Mouse (Mus musculus): ENCODE measurements around the gene Mmp19.

Mmp19 gene

GRCm38 (mm10) chr10:128790398-128791124 is at the start of gene Mmp19:
Gene Mmp19 (plus strand): TSS chr10:128790910.
- DNase-seq (ENCODE audit: extremely low spot score), result no peak

DNA sequence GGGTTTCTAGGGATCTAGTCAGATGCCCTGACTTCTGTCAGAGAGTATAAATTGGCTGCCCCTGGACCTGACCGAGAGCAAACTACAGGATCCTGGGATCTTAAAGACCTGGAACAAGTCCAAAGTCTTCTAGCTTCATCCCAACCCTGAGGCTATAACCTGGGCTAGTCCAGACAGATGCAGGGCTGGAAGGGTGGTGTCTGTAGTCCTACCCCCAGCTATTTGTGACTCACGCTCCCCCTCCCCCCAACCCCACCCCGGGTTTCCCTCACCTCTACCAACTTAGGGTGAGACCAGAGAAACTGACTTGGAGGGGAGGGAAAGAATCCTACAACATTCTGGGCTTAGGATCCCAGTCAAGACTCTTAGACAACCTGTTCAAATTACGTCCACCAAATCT is 48.1 kb upstream of the Mmp19 start:
- no peak for DNase-seq (ENCODE audit: extremely low spot score)

GRCm38 (mm10) chr10:128743235-128743634 is 47.5 kb upstream of the Mmp19 start:
- DNase-seq (ENCODE audit: extremely low spot score), result peak; percentile 7

GRCm38 (mm10) chr10:128743791-128744191 is 46.9 kb upstream of the Mmp19 start:
- DNase-seq (ENCODE audit: extremely low spot score), result peak; percentile 71

GRCm38 (mm10) chr10:128744211-128744610 is 46.5 kb upstream of the Mmp19 start:
- no peak for DNase-seq (ENCODE audit: extremely low spot score)

DNA sequence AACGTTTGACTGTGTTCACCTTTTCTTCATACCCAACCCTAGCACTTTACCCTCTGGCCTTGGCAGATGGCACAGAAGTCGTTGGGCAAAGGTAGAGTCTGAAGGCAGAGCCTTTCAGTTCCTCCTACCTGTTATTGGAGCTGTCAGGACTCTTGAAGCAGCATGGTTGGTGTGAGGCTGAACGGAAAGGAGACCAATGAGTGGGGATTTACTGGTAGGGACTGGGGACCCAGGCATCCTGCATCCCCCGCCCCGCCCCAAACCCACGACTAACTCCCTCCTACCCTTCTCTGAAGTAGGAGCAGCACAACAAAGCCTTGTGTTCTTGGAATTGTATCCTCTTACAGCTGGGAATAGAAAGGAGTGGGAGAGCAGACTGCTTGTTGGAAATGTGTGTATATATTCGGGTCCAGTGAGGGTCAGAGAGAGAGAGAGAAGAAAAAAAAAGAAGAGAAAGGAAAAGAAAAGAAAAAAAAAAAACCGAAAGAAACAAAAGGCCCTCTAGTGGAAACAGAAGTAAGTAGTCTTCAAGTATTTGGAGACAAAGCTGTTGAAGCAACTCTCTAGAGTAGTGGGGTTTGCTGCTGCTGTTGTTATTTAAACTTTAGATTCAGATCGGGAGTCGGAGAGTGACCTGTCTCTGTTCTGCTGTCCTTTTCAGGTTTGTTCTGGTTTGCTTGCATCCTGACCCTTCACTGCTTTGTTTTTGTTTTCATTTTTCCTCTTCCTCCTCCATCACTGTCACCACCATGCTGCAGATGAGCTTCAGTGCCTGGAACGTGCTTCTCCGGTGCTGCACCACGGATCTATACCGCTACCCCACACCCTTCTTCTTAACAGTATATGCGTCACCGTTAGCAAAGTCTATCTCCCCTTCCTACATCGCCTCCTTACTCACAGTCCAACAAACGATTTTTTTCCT is 45.8 kb upstream of the Mmp19 start, which contains the start of gene Dgka:
Gene Dgka, minus strand, starts transcription at position 176 of the 922 bp plus-strand sequence.
- peak; percentile 15 for DNase-seq (ENCODE audit: extremely low spot score)

GRCm38 (mm10) chr10:128745946-128746613 is 44.6 kb upstream of the Mmp19 start:
- no peak for DNase-seq (ENCODE audit: extremely low spot score)

- DNase-seq (ENCODE audit: extremely low spot score), result no peak
Observed at GRCm38 (mm10) chr10:128746972-128747645, 43.6 kb upstream of the Mmp19 start.

GRCm38 (mm10) chr10:128747646-128748251 is 43.0 kb upstream of the Mmp19 start, which contains the start of gene Pym1:
Gene Pym1 (plus strand): TSS chr10:128747889.
- peak; percentile 81 for DNase-seq (ENCODE audit: extremely low spot score)

- peak; percentile 91 for DNase-seq (ENCODE audit: extremely low spot score)
Observed at GRCm38 (mm10) chr10:128748252-128748864, 42.4 kb upstream of the Mmp19 start.

DNA sequence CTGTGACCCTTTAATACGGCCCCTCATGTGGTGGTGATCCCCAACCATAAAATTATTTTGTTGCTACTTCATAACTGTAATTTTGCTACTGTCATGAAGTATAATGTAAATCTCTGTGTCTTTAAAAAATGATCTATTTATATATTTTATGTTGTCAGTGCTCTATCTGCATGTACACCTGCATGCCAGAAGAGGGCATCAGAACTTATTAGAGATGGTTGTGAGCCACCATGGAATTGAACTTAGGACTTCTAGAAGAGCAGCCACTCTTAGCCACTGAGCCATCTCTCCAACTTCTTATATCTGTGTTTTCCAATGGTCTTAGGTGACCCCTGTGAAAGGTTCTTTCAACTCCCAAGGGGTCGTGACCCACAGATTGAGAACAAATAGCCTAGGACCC is 17.8 kb upstream of the Mmp19 start:
- no peak for DNase-seq (ENCODE audit: extremely low spot score)

DNA sequence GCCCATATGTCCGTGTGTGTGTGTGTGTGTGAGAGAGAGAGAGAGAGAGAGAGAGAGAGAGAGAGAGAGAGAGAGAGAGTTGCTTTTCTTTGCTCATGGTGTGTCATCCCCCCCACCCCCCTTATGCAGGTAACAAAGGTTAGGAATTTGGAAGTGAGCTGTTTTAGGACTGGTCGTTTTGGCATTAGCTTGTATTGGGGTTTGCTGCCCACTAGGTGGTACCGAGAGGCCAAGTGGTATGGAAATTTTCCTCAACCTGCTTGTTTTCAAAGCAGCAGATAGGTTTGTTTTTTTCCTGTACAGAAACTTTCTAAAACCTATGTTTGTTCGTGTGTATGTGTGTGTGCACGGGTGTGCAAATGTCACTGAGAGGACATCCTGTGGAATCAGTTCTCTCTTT is 17.0 kb upstream of the Mmp19 start:
- no peak for DNase-seq (ENCODE audit: extremely low spot score)

GRCm38 (mm10) chr10:128778441-128778840 is 12.3 kb upstream of the Mmp19 start:
- no peak for DNase-seq (ENCODE audit: extremely low spot score)

- DNase-seq (ENCODE audit: extremely low spot score), result peak; percentile 46
Observed at GRCm38 (mm10) chr10:128779011-128779795, 11.5 kb upstream of the Mmp19 start.

DNA sequence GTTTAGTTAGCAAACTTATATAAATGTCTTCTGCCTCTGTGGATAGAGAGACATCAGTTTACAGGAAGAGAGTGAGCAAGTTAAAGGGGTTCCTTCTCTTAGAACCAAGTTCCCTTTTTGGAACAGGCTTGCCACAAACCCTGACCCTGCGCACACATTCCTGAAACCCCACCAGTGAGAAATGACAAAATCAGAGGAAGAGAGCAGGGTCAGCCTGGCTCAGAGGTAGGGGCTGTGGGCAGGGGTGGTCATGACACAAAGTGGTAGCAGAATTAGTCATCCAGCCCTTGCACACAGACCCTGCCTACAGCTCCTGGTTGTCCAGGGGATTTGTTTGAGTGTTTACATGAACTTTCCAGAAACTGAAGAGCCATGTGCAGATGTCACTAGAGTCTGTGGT is 10.5 kb upstream of the Mmp19 start:
- DNase-seq (ENCODE audit: extremely low spot score), result no peak

DNA sequence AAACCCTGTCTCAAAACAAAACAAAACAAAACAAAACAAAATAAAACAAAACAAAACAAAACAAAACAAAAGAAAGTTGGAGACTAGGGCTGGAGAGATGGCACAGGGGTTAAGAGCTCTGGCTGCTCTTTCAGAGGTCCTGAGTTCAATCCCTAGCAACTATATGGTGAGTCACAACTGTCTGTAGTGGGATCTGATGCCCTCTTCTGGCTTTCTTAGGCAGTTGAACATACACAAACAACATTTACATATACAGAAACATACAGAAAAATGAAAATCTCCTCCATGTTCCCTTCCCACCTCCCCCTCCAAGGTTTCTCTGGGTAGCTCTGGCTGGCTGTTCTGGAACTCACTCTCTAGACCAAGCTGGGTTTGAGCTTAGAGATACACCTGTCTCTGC is 1.3 kb downstream of the Mmp19 start:
- DNase-seq (ENCODE audit: extremely low spot score), result no peak

DNA sequence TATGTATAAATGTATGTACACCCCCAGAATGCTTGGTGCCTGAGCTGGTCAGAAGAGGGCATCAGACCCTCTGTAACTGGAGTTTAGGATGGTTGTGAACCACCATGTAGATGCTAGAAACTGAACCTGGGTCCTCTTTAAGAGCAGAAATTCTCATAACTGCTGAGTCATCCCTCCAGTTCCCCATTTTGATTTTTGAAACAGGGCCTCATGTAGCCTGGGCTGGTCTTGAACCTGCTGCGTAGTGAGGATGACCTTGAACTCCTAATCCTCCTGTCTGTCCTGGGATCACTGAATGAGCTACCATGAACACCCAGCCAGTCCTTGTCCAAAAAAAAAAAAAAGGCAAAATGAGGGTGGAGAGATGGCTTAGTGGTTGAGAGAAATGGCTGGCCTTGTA is 2.5 kb downstream of the Mmp19 start:
- no peak for DNase-seq (ENCODE audit: extremely low spot score)

- DNase-seq (ENCODE audit: extremely low spot score), result no peak
Observed at GRCm38 (mm10) chr10:128794391-128794790, 3.7 kb downstream of the Mmp19 start.

GRCm38 (mm10) chr10:128795581-128795980 is 4.9 kb downstream of the Mmp19 start:
- DNase-seq (ENCODE audit: extremely low spot score), result no peak

- no peak for DNase-seq (ENCODE audit: extremely low spot score)
Observed at GRCm38 (mm10) chr10:128798676-128799075, 8.0 kb downstream of the Mmp19 start.
